Mouse (Mus musculus) hematopoietic stem cell, adult 5-6 weeks (primary cell): ENCODE measurements at regions not wholly inside any gene's neighbourhood (a gene's known extent, or its start where the extent isn't known, plus 50 kb on each side); places are given as distances from the start of the nearest gene placed in this dataset.

ENCODE experiments used
- ATAC-seq, 2 experiments: fragments of 125-278 bp in 1 of 2; replicated peaks in 1 of 2; 2 replicates each; pipeline ENCODE4 v1.8.0; 2016 to 2017; ENCODE audit warnings: inconsistent platforms in 2 of 2, mild to moderate bottlenecking in 2 of 2, moderate number of reproducible peaks in 2 of 2, low read depth in 1 of 2, moderate TSS enrichment in 1 of 2; ENCODE audit not compliant: low FRiP score in 2 of 2, poor library complexity in 2 of 2, severe bottlenecking in 2 of 2, insufficient read depth in 1 of 2, low TSS enrichment in 1 of 2

- ATAC-seq, result no peak
Measured at GRCm38 (mm10) chr12:86830247-86830585, 54.4 kb downstream of the Irf2bpl start.

GRCm38 (mm10) chr12:86829581-86830246 is 54.9 kb downstream of the Irf2bpl start:
- ATAC-seq, result no peak

GRCm38 (mm10) chr12:86827241-86827606 is 57.4 kb downstream of the Irf2bpl start:
- ATAC-seq, result no peak

GRCm38 (mm10) chr12:86826420-86827240 is 58.0 kb downstream of the Irf2bpl start:
- ATAC-seq, result no peak

DNA sequence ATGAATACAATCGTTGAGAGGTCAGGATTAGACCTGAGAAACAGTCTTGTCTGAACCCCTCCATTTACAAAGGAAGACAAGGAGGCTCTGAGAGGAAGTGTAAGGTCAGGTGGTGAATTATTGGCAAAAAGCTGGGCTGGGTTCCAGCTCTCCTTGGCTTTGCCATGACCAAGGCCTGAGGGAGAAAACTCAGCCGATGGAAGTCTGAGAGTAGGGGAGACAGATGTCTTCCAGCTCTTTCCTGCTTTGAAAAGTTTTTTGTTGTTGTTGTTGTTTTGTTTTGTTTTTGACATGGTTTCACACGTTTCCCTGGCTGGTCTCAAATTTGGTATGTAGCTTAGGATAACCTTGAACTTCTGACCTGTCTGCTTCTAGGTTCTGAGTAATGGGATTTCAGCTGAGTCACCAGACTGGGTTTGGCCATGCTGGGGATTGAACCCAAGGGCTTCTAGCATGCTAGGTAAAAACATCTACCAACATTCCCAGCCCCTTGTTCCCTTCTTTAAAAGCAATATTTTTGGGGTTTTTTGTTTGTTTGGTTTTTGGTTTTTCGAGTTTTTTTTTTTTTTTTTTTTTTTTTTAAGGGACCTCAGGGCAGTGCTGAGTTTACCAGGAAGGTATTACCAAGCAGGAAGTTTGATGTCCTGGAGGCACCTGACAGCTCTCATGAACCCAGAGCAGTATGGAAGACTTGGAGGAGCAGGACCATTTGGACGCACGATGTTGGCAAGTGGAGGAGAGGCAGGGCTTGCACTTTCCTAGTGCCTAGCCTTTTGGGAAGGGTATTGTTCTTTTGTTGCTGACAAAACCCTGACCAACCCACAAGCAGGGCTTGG is 58.8 kb downstream of the Irf2bpl start:
- ATAC-seq, result no peak

GRCm38 (mm10) chr12:86824860-86825583 is 59.6 kb downstream of the Irf2bpl start:
- peak; percentile 53 to 63 for ATAC-seq

DNA sequence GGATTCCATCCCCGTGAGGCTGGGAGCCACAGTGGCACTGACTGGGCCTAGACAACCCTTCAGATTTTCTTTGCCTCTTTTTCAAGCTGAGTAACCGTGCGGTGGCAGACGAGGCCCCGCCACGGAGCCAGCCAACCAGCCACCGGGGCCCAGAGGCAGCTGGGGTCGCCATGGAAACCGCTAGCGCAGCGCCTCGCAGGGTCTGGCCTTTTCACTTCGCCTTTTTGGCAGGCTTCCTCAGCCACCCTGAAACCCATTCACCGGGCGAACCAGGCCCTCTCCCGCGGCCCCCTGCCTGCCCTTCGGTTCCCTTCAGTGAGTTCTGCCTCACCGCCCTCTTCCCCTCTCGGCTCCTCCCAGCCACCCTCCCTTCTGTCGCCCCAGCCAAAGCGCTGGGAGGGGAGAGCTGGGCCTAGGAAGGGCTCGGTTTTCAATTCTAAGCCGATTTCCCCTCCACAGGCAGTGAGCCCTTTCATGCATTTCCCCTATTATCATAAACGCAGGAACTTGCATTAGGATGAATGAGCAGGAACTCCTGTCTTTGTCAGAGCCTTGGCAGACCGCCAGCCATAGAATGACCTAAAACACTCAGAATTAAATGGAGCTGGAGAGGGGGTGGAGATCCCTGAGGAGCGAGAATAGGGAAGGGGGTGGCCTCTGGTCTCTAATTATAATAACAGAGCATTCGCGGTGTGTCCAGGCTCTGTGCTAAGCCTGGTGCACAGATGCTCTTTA is 60.6 kb downstream of the Irf2bpl start:
- peak; percentile 90 for ATAC-seq

- no peak for ATAC-seq
Measured at GRCm38 (mm10) chr12:86823488-86823854, 61.1 kb downstream of the Irf2bpl start.

DNA sequence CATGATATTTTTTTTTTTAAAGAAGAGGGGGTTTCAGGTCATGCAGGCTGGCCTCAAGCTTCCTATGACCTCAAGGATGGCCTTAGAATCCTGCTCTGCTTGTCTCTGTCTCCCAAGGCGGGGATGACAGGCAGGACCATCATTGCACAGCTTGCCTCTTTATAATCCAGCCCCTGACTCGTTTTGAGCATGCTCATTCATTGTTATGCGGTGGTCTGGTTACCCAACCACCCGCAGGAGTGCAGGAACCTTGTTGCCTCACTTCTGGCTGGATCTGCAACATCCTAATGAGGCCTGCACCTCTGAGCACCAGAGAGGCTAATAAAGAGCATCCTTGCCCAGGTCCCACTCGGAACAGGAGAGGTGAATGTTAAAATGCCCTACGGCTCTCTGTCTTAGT is 63.4 kb downstream of the Irf2bpl start:
- ATAC-seq, result no peak

DNA sequence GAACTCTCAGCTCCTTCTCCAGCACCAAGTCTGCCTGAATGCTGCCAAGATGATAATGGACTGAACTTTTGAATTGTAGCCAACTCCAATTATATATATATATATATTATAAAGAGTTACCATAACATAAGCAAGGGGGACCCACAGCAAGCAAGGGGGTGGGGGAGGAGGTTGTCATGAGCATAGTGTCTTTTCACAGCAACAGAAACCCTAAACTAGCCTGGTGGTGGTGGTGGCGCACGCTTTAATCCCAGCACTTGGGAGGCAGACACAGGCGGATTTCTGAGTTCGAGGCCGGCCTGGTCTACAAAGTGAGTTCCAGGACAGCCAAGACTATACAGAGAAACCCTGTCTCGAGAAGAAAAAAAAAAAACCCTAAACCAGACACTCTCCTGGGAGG is 65.0 kb downstream of the Irf2bpl start:
- ATAC-seq, result no peak

DNA sequence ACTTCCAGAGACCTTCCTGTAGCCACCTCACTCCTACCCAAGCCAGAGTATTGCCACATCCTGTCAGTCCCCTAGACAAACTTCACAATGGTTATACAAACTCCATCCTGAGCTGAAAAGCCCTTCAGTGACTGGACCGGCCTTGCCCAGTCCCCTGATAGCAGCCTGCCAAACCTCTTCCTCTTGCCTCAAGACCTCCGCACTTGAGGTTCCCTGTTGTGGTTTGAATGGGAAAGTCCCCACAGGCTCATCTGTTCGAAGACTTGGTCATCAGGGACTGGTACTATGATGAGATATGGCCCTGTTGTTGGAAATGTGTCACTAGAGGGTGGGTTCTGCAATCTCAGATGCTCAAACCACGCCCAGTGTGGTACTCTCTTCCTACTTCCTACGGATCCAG is 65.4 kb downstream of the Irf2bpl start:
- ATAC-seq, result peak; percentile 33 to 59

DNA sequence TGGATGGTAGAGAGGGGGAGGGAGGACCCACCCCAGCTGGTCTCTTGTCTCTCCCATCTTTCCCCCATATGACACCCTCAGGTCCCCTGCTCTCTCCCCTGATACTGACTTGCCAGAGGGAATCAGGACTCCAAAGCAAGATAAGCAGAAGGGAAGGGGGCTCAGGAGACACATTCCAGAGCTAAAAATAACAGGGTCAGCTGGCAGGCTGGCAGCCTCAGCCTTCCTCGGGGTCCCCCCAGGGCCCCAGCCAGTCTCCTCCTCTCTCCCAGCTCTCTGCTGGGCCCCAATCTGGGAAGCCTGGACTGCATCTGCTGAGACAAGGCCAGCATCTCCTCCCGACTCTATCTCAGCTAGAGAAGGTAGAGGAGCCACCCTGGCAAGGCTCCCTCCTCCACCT is 66.4 kb downstream of the Irf2bpl start:
- no peak for ATAC-seq

- no peak for ATAC-seq
Measured at GRCm38 (mm10) chr12:86816702-86817610, 67.6 kb downstream of the Irf2bpl start.

- no peak for ATAC-seq
Measured at GRCm38 (mm10) chr12:86816171-86816701, 68.4 kb downstream of the Irf2bpl start.

DNA sequence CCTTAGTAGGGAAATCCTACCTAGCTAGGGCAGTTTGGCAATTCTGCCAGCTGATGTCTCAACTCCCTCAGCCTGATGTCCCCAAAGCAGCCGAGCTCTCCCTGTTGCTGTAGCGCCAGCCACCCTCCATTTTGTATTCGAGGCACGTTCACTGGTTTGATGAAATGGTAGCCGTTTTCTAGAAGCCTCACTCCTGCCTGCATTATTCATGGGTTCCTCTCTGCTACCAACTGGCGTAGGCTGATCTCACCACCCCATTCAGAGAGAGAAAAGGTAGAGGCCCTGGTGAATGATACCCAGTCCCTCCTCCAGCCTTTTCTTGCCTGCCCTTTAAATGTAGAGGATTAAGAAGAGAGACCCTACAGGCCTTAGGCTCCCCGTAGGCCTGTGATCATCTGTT is 69.9 kb downstream of the Irf2bpl start:
- ATAC-seq, result no peak
